Mouse (Mus musculus) heart, embryonic 13.5 days (tissue): ENCODE measurements around the gene Mpv17l2. TPM values are rescaled to one million over a fixed set of nuclear protein-coding genes. Genes with fewer than 3 reads are reported as not detected.
A peak's percentile ranks its signal among the peaks of the same experiment; 100 is the strongest.

ENCODE experiments used
- ATAC-seq: fragments of 200-750 bp; cut with Nextera tagmentation; 2 replicates; pipeline ENCODE4 v1.8.0; 2017; ENCODE audit warnings: moderate TSS enrichment; ENCODE audit not compliant: insufficient number of reproducible peaks, low FRiP score, low TSS enrichment; ENCODE audit errors: extremely low read depth
- H3K27ac ChIP-seq: fragments of 300-500 bp; sonication (generic); replicated peaks from 2 replicates; pipeline ENCODE4 v1.5.1; 2015; ENCODE audit warnings: moderate library complexity, mild to moderate bottlenecking, inconsistent platforms
- H3K27me3 ChIP-seq: fragments of 300-500 bp; sonication (generic); replicated peaks from 2 replicates; pipeline ENCODE4 v1.6.1; 2015; ENCODE audit warnings: mild to moderate bottlenecking, inconsistent platforms
- H3K36me3 ChIP-seq: fragments of 300-500 bp; sonication (generic); 2 replicates; pipeline ENCODE4 v1.6.1; 2015; ENCODE audit warnings: mild to moderate bottlenecking, inconsistent platforms
- H3K4me1 ChIP-seq: fragments of 300-500 bp; sonication (generic); 2 replicates; pipeline ENCODE4 v1.6.1; 2015; ENCODE audit warnings: inconsistent platforms
- H3K4me2 ChIP-seq: fragments of 300-500 bp; sonication (generic); 2 replicates; pipeline ENCODE4 v1.6.1; 2015; ENCODE audit warnings: inconsistent platforms, mild to moderate bottlenecking, moderate library complexity
- H3K4me3 ChIP-seq: fragments of 300-500 bp; sonication (generic); 2 replicates; pipeline ENCODE4 v1.5.1; 2015; ENCODE audit warnings: moderate library complexity, mild to moderate bottlenecking, inconsistent platforms
- H3K9ac ChIP-seq: fragments of 300-500 bp; sonication (generic); 2 replicates; pipeline ENCODE4 v1.6.1; 2015; ENCODE audit warnings: inconsistent platforms, mild to moderate bottlenecking, moderate library complexity
- H3K9me3 ChIP-seq: fragments of 300-500 bp; sonication (generic); 2 replicates; pipeline ENCODE4 v1.6.1; 2016; ENCODE audit warnings: inconsistent platforms
- WGBS: fragments of 180-500 bp; shearing (Covaris S2); methylation state at CpG from one replicate; pipeline ENCODE4 v1.1.7; 2015; ENCODE audit warnings: mixed read lengths; 5-methylcytosine and 5-hydroxymethylcytosine counted together
- polyA plus RNA-seq: library from polyadenylated mRNA; unstranded; fragments of >200 nt; fragmentation: Nextera tagmentation; extraction: Ambion mirVana; gene quantifications from 2 replicates; pipeline ENCODE4 v1.2.1, GENCODE M21; 2015

The Mpv17l2 gene
- polyA plus RNA-seq, 1 experiment from 2014 or later = 41.6 TPM

DNA sequence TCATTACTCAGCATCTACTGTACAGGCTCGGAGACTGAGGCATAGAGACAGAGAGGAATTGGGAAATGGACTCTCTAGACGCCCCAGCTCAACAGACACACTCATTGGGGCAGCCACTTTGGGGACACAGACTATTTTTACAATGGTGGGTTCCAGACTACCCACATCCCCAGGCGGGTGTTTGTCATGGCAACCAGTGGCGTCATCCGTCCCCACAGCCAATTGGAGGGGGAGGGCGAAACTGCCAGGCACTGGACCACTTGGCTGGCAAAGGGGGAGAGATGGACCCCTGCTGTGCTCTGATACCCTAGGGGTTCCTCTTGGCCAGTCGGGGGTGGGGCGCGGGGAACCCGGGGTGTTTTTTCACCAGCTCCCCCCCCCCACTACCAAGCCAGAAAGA is 39.9 kb upstream of the Mpv17l2 start:
- Histone ChIP-seq H3K4me2 (no peak overlapping the region), H3K27me3 (peaks cover 86% of the 10 kb centered on the region), H3K36me3 (no peaks in the 10 kb centered on the region), H3K4me3 (no peak overlapping the region), H3K9ac (no peak overlapping the region), H3K9me3 (no peaks in the 10 kb centered on the region), H3K4me1 (peaks cover 26% of the 10 kb centered on the region), H3K27ac (no peak overlapping the region)
- no peak for ATAC-seq
- WGBS = 44% methylated on average over 10 of the region's 10 CpGs

DNA sequence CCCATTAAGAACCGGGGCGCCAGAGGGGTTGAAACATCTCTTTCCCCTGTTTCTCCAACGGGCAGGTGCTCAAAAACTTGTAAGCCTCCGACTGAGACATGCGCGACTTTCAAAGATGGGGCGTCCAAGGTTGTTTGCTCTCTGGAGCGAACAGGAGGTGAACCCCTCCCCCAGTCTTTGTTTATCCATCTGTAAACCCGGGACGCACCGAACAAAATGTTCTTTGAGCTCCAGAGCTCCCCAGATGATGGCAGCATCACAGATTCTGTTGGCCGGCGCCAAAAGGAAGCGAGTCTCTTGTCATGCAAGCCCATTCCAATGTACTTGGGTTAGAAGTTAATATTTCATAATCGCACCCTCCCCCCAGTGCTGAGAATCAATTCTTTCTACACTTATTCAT is 37.5 kb upstream of the Mpv17l2 start:
- peak overlapping the region; percentile 83 for H3K4me2 ChIP-seq
- H3K4me1 ChIP-seq = peaks cover 16% of the 10 kb centered on the region
- no peak overlapping the region for H3K27ac ChIP-seq
- WGBS = 14% methylated on average over 15 of the region's 15 CpGs
- H3K4me3 ChIP-seq = peak overlapping the region; percentile 65
- peak overlapping the region; percentile 81; the same call in 1 of the 2 replicates for H3K9ac ChIP-seq
- no peaks in the 10 kb centered on the region for H3K9me3 ChIP-seq
- ATAC-seq = no peak
- H3K36me3 ChIP-seq = no peaks in the 10 kb centered on the region
- H3K27me3 ChIP-seq = peaks cover 91% of the 10 kb centered on the region

DNA sequence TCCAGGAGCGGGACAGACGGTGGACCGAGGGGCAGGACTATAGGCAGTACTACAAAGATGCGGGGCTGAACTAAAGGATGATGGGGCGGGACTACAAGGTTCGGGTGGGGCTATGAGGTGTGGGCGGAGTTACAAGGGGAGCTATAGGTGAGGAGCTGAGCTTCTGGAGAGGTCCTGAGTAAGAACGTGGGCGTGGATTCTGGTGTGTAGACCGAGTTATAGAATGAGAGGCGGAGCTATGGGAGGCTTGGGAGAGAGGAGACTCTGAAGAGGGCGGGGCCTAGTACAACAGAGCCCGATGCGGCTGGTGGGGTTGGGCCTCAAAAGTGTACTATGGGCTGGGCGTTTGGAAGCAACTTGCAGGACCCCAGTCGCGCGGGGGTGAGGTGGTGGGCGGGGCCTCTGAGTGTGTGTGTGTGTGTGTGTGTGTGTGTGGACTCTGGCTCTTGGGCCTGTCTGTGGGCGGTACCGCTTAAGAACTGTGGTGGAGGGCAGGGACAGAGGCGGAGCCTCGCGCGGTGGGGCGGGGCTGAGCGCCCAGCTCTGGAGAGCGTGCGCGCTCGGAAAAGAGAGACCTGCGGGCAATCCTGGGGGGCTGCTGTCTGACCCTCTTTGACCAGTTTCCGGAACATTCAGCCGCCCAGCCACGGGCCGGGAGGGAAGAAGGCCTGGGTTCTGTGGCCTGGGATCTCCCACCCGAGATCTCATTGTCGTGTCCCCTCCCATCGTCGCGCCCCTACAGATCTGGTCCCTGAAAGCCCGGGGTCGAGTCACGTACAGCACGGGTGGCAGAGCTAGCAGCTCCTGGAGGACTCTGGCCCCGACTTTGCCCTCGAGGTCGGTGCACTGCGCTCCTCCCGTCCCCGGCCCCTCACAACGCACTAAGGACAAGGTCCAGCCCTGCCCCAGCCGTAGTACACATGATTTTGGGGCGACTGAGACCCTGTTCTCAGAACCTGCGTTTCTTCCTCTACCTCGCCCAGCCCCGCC is 36.6 kb upstream of the Mpv17l2 start:
- ATAC-seq = peak; percentile 79
- Histone ChIP-seq H3K27me3 (peaks cover 87% of the 10 kb centered on the region), H3K9me3 (no peaks in the 10 kb centered on the region), H3K4me1 (peaks cover 24% of the 10 kb centered on the region), H3K4me3 (peak overlapping the region; percentile 65), H3K4me2 (peak overlapping the region; percentile 83), H3K9ac (peak overlapping the region; percentile 81), H3K36me3 (no peaks in the 10 kb centered on the region), H3K27ac (no peak overlapping the region)
- under 1% methylated on average over 52 of the region's 57 CpGs for WGBS

DNA sequence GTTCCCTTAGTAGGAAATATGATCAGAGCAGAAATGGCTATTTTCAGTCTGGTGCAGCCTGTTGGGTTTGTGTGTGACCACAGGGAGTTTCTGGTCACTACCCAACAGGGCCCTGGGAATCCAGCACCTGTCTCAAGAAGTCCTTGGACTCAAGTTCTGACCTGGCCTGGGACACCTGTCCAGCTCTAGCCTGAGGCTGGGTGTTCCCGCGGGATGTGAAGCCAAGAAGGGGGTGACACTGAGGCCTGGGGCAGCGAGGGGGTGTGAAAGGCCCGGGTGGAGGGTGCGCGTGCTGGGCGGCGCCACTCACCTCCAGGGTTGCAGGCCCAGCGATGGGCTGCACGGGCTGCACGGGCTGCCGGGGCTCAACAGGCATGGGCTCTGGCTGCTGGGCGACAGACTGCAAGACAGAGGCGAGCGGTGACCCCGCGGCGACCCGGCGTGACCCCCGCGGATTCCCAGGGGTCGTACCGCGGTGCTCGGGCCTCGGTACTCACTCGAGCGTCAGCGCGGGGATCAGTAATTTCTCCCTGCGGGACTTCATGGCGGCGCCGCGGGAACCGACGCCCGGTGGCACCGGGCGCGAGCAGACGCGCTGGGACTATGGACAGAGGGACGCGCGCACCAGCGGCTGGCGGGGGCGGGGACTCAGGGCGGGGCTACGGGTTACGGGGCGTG is 35.8 kb upstream of the Mpv17l2 start:
- 2% methylated on average over 54 of the region's 54 CpGs for WGBS
- peak overlapping the region; percentile 81 for H3K9ac ChIP-seq
- H3K4me3 ChIP-seq = peak overlapping the region; percentile 65
- peaks cover 79% of the 10 kb centered on the region for H3K27me3 ChIP-seq
- no peaks in the 10 kb centered on the region for H3K36me3 ChIP-seq
- H3K27ac ChIP-seq = no peak overlapping the region
- H3K4me1 ChIP-seq = peaks cover 30% of the 10 kb centered on the region
- H3K4me2 ChIP-seq = peak overlapping the region; percentile 83
- no peak for ATAC-seq
- H3K9me3 ChIP-seq = no peaks in the 10 kb centered on the region

DNA sequence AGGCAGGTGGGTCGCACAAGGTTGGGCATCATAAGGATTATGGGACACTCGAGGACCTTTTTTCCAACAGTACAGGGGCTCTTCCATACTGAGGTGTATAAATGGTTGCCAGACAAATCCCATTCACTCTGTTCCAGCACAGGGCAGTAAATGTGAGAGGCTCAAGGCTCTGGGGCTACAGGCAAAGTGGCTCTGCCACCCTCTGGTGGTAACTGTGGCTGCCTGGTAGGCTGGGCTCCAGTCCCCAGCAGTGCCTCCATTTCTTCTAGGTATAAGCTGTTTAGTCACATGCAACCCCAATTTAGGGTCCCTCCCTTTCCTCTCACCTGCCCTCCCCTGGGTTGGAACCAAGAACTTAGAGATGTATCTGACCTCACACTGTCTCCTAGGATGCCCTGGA is 34.6 kb upstream of the Mpv17l2 start:
- peaks cover 68% of the 10 kb centered on the region for H3K27me3 ChIP-seq
- H3K9me3 ChIP-seq = no peaks in the 10 kb centered on the region
- H3K4me1 ChIP-seq = peaks cover 42% of the 10 kb centered on the region
- no peaks in the 10 kb centered on the region for H3K36me3 ChIP-seq
- H3K9ac ChIP-seq = no peak overlapping the region
- H3K4me3 ChIP-seq = no peak overlapping the region
- no peak overlapping the region for H3K27ac ChIP-seq
- ATAC-seq = no peak
- 77% methylated on average over 2 of the region's 2 CpGs for WGBS
- H3K4me2 ChIP-seq = no peak overlapping the region

DNA sequence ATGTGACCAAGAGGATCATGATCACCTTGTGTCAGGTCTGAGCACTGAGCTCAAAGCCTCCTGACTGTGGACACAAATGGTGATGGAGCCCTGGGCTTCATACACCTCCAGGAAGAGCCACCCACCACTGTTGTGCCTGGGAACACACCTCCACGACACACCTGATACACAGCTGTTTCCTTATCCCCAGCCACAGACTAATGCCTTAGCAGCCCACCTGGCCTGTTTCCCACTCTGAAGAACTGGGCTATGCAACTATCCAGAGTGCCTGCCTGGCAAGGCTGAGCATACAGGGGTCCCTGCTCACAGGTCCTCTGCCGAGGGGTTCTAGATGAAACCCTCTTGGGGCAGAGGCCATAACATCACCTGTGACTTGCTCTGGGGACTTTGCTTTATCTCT is 33.5 kb upstream of the Mpv17l2 start:
- no peak overlapping the region for H3K4me3 ChIP-seq
- H3K27ac ChIP-seq = no peak overlapping the region
- peaks cover 57% of the 10 kb centered on the region for H3K27me3 ChIP-seq
- no peak overlapping the region for H3K4me2 ChIP-seq
- 79% methylated on average over 2 of the region's 2 CpGs for whole genome bisulfite sequencing
- H3K4me1 ChIP-seq = peaks cover 51% of the 10 kb centered on the region
- H3K36me3 ChIP-seq = no peaks in the 10 kb centered on the region
- no peaks in the 10 kb centered on the region for H3K9me3 ChIP-seq
- no peak for ATAC-seq
- no peak overlapping the region for H3K9ac ChIP-seq

DNA sequence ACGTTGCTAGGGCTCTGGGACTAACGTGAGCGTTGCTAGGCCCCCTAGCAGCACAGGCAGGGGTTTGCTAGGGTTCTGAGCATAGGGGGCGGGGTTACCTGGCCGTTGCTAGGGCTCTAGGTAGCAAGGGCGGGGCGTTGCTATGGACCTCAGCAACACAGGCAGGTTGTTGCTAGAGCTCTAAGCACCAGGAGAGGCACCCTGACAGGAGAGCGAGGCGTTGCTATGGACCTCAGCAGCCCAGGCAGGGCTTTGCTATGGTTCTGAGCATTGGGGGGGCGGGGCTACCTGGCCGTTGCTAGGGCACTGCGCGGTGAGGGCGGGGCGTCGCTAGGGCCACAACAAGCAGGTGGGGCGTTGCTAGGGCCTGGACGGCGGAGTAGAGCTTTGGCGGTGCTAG is 32.0 kb upstream of the Mpv17l2 start:
- H3K36me3 ChIP-seq = peaks cover 13% of the 10 kb centered on the region
- H3K4me2 ChIP-seq = peak overlapping the region; percentile 83
- peak; percentile 18 for ATAC-seq
- H3K27me3 ChIP-seq = peaks cover 42% of the 10 kb centered on the region
- H3K9me3 ChIP-seq = no peaks in the 10 kb centered on the region
- H3K27ac ChIP-seq = 0 out of 2 replicates have a peak overlapping the region, but pooled peaks have one; percentile 26
- WGBS = 1% methylated on average over 20 of the region's 20 CpGs
- H3K9ac ChIP-seq = peak overlapping the region; percentile 71
- peaks cover 59% of the 10 kb centered on the region for H3K4me1 ChIP-seq
- H3K4me3 ChIP-seq = peak overlapping the region; percentile 80

DNA sequence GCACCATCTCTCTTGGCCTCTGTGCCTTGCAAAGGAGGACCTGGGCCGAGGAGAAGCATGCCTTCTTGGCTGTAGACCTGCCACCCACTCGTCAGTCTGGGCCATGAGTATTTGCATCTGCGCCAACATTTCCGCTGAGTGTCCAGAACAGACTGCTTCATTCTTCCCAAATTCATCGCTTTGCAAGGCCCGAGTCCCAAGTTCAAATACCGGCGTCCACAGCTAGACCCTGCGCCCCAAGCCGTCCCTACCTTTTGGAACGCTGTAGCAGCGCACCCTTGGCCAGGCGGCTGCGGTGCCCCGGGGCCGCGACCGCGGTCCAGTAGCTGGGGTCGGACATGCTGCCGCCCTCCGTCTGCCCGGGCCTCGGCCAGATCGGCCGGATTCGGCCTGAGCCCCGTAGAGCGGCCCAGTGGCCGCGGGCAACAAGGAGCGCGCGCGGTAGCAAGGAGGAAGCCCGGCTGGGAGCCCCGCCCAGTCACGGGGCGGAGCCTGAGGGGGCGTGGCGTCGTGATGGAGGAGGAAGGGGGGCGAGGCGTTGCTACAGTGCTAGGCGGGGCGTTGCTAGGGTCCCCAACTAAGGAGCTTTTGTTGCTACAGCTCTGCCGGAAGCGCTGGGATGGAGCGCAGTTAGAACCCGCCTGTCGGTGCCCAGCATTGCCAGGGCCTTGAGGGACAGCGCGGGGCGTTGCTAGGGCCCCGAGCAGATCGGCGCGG is 31.4 kb upstream of the Mpv17l2 start:
- peak overlapping the region; percentile 80 for H3K4me3 ChIP-seq
- no peaks in the 10 kb centered on the region for H3K9me3 ChIP-seq
- H3K9ac ChIP-seq = peak overlapping the region; percentile 96
- peaks cover 60% of the 10 kb centered on the region for H3K4me1 ChIP-seq
- peak overlapping the region; percentile 83 for H3K4me2 ChIP-seq
- peaks cover 39% of the 10 kb centered on the region for H3K27me3 ChIP-seq
- 5% methylated on average over 58 of the region's 58 CpGs for WGBS
- peaks cover 18% of the 10 kb centered on the region for H3K36me3 ChIP-seq
- peak; percentile 78 for ATAC-seq
- 0 out of 2 replicates have a peak overlapping the region, but pooled peaks have one; percentile 32 for H3K27ac ChIP-seq

DNA sequence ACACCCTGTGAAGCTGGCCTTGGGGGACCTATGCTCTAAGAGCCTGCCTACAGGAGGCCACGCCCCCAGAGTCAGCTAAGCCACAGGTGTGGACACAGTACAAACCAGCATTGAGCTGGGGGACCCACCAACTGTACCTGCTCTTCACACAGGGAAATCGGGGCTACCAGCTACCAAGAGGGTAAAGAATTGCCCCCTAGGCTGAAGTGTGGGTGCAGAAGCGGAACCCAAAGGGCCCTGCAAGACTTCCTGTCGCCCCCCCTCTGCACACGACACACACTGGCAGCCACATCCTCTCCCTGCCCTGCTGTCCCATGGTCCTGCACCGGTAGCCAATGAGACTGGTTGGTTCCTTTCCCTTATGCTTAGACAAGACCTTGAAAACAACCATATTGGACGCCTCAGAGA is 30.6 kb upstream of the Mpv17l2 start:
- WGBS = 67% methylated on average over 7 of the region's 7 CpGs
- peaks cover 54% of the 10 kb centered on the region for H3K4me1 ChIP-seq
- peak overlapping the region; percentile 80 for H3K4me3 ChIP-seq
- peaks cover 34% of the 10 kb centered on the region for H3K27me3 ChIP-seq
- peaks cover 26% of the 10 kb centered on the region for H3K36me3 ChIP-seq
- H3K9me3 ChIP-seq = no peaks in the 10 kb centered on the region
- no peak for ATAC-seq
- H3K9ac ChIP-seq = peak overlapping the region; percentile 96
- H3K27ac ChIP-seq = no peak overlapping the region
- H3K4me2 ChIP-seq = peak overlapping the region; percentile 83

DNA sequence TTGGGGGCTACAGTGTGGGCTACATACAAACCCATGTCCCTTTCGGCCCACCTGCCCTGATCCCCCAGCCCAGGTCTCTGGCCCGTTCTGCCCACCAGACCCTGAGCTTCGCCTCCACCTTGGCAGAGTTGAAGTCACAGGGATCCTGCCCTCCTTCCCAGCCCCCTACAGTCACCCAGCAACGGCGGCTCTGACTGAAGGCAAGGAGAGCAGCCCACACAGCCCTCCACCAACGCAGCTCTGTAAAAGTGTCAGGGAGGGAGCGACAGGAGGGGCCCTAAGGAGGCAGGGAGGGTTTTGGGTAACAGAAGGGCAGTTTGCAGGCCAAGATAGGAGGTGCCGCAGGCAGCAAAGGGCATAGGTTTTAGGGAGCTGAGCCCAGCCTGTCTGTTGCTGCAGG is 30.1 kb upstream of the Mpv17l2 start:
- H3K9ac ChIP-seq = peak overlapping the region; percentile 96
- H3K9me3 ChIP-seq = no peaks in the 10 kb centered on the region
- H3K27ac ChIP-seq = no peak overlapping the region
- H3K4me2 ChIP-seq = peak overlapping the region; percentile 83
- peak overlapping the region; percentile 80 for H3K4me3 ChIP-seq
- no peak for ATAC-seq
- H3K36me3 ChIP-seq = peaks cover 31% of the 10 kb centered on the region
- peaks cover 54% of the 10 kb centered on the region for H3K4me1 ChIP-seq
- WGBS = 59% methylated on average over 8 of the region's 8 CpGs
- H3K27me3 ChIP-seq = peaks cover 30% of the 10 kb centered on the region

DNA sequence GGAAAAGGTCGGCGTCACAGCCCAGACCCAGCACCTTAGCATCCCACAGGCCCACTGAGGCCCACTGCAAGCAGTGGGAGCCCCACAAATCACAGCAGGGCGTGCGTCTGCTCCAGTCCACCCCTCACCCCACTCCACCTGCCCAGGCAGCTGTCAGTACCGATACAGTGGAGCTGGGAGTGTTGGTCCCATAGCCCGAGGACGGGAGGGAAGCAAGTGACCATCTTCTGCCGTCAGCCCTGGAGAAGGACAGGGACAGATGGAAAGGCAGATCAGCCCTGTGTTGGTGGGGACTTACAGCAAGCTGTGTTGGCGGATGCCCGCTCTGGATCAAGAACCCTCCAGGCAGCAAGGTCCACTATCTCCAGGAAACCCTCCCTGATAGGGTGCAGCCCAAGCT is 28.3 kb upstream of the Mpv17l2 start:
- ATAC-seq = no peak
- no peaks in the 10 kb centered on the region for H3K9me3 ChIP-seq
- H3K4me1 ChIP-seq = peaks cover 54% of the 10 kb centered on the region
- peaks cover 47% of the 10 kb centered on the region for H3K36me3 ChIP-seq
- H3K4me3 ChIP-seq = no peak overlapping the region
- peaks cover 13% of the 10 kb centered on the region for H3K27me3 ChIP-seq
- 0 out of 2 replicates have a peak overlapping the region, but pooled peaks have one; percentile 61 for H3K9ac ChIP-seq
- 75% methylated on average over 10 of the region's 10 CpGs for WGBS
- peak overlapping the region; percentile 53 for H3K4me2 ChIP-seq
- no peak overlapping the region for H3K27ac ChIP-seq
